Mouse (Mus musculus): Measurements from ENCODE around the gene Tmem30b.

- no peak for TF ChIP-seq ZNF384 (IDR thresholded peaks at IDR 0.05; ENCODE audit: low read depth, low read length)
- TF ChIP-seq CHD2 (IDR thresholded peaks at IDR 0.05; ENCODE audit: low read depth, low read length), result no peak
- TF ChIP-seq ZC3H11A (IDR thresholded peaks at IDR 0.05; ENCODE audit: borderline replicate concordance, low read depth, low read length), result no peak
- no peak for TF ChIP-seq HCFC1 (IDR thresholded peaks at IDR 0.05; ENCODE audit: borderline replicate concordance, insufficient read depth, low read length)
- TF ChIP-seq MAFK (IDR thresholded peaks at IDR 0.05; ENCODE audit: insufficient read depth, low read depth, low read length), result no peak
These were observed 29.7 kb downstream of the Tmem30b start for GRCm38 (mm10) chr12:73516516-73516915.
